Mouse (Mus musculus) natural killer cell, adult 2 months (primary cell): ENCODE data around the gene Efcab5.
"Not testable (repeated sequence)": the region's sequence is repeated elsewhere in the genome, so short reads cannot be mapped to it uniquely, and the experiment has no call there.

Source experiments
- DNase-seq, 2 experiments: peaks; one replicate each; pipeline ENCODE4 v3.0.0; 2022; ENCODE audit warnings: low spot score in 2 of 2

Gene Efcab5

DNA sequence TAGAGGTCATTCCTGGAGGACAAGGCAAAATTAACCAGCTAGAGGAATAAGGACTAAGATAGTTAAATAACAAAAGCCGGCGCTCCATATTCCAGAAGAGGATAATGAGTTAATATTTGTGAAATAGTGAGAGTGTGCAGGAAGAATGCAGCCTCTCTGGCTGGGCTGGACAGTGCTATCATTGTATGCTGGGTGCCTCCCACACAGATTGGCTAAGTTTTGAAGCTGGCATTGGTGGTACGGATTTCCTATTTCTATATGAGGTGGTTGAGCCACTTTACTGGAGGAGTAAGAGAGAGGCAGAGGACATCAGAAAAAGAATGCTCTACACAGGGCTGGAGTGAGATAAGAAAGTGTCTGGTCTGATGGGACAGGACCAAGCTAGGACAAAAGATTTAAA lies 9.0 kb downstream of the Efcab5 start:
- no peak for DNase-seq

DNA sequence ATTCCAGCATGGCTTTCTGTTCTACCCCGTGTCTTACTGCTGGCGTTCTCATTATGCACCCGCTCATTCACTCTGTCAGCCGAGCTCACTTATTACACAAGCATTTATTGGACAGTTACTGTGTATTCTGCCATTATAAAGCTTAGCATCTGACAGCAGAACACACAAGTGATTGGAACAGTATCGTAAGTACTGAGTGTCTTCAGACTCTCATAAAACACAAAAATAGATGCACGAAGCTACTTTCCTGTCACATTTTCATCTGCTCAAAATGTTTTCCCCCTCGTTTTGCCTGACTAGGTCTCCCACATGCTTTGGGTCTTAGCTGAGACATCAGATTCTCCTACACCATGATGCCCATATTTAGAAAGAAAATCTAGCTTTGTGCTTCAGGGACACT lies 14.2 kb downstream of the Efcab5 start:
- DNase-seq = no peak

DNA sequence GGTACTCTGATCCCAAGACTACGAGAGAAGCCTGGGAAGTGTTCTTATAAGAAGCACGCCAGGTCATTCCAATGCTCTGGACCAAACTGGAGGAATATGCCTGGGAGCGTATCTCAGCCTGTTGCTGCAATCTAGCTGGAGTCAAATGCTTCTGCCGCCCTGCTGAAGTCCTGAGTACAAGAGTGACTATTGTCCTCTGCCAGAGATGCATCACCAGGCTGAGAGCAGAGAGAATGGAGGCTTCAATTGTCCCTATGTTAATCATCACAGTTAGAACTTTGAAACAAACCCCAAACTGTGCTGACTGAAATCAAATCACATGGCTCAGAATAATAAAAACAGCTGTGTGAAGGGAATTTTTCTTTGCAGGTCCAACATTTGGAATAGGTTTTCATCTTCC lies 15.0 kb downstream of the Efcab5 start:
- no peak for DNase-seq

DNA sequence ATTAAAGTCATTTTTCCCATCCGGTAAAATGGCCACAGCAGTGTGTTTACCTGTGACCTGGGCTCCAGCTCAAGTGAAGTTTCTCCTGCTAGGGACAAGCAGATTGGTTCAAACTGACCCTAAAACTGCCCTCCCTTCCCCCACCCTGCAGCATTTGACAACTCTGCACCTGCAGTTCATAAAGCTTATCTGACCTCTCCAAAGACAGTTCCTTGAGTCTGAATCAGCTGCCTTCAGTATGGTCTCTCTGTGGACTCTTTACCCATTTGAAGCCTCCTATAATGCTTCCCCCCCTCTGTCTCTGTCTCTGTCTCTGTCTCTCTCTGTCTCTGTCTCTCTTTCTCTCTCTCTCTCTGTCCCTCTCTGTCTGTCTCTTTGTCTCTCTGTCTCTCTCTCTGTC lies 28.0 kb downstream of the Efcab5 start:
- no peak for DNase-seq

DNA sequence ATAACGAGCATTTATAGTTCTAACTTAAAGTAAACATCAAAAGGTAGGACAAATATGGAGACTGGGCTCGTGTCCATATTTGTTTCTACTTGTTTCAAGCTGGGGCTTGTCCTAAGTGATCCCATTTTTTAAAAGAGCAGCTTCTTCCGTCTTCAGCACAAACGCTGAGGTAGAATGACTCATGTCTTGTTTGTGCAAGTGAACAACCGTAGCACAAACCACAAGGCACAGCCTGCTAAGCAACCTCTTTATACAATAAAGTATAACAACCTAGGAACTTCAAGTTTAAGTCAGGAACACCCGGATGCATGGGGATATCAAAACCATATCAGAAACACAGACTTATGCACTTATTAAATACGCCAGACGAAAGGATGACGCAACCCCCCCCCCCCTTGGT lies 28.4 kb downstream of the Efcab5 start:
- DNase-seq = no peak

DNA sequence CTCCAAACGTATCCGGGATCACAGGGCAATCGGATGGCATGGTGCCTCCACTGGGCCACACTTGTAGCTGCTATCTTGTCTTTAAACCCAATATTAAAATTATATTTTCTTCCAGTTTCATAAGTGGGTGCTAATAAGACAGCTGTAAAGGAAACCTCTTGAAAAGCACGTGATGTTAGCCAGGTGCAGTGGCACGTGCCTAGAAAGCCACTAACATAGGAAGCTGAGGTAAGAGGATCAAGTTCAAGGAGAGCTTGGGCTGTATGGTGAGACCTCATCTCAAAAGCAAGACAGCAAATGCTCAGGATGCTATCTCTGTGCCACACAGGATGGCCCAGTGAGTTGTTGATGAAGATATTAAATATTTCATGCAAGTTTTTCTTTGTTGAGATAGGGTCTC lies 34.6 kb downstream of the Efcab5 start:
- no peak for DNase-seq

DNA sequence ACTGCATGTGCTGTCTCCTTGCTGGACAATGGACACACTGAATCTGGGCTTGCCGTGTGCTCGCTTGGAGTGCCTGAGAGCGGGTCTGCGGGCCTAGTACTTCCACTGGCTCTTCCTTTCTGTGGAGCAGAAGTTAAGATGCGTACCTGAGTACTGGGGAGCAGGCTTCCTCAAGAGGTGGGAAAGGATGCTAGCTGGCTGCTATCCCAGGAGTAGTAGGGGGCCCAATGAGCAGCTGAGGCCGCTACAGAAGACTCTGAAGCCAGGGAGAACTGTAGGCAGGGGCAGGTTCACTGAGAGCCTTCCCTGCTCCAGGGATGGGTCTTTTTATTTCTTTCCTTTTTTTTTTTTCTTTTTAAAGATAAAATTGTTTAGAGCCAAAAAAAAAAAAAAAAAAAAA lies 38.0 kb downstream of the Efcab5 start:
- no peak for DNase-seq

DNA sequence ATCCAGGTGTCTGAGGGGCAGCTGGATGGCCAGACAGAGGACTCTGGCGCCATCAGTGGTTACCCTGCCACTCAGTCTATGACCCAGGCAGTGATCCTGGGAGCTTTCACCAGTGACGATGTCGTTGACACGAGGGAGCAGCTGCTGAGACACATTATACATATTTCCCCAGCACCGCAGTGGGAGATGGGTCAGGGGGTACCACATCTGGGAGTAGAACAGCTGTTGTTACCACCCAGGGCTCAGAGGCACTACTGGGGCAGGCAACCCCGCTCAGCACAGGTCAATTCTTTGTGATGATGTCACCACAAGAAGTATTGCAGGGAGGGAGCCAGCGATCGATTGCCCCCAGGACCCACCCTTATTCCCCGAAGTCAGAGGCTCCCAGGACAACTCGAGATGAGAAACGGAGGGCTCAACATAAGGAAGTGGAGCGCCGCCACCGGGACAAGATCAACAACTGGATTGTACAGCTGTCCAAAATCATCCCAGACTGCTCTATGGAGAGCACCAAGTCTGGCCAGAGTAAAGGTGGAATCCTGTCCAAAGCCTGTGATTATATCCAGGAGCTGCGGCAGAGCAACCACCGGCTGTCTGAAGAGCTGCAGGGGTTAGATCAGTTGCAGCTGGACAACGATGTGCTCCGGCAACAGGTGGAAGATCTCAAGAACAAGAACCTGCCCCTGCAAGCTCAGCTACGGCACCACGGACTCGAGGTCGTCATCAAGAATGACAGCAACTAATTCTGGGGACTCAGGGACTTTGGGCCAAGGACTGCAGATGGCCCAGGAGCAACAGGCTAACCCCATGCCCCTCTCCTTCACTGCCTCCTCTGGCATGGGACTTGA lies 38.8 kb downstream of the Efcab5 start:
- not testable (repeated sequence) for DNase-seq

DNA sequence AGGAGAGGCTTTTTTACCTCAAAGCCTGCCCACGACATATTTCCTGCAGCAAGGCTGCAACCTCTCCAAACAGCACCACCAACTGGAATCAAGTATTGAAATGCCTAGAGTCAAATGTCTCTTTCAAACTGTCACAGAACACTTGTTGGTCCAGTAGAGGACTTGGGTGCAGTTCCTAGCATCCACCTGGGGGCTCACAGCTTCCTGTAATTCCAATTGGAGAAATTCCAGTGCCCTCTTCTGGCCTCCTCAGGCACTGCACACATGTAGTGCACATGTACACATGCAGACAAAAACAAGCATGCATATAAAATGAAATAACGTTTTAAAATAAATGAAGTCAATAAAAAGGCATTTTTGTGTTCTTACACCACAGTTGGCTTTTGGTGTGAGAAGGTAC lies 40.0 kb downstream of the Efcab5 start:
- DNase-seq = no peak

DNA sequence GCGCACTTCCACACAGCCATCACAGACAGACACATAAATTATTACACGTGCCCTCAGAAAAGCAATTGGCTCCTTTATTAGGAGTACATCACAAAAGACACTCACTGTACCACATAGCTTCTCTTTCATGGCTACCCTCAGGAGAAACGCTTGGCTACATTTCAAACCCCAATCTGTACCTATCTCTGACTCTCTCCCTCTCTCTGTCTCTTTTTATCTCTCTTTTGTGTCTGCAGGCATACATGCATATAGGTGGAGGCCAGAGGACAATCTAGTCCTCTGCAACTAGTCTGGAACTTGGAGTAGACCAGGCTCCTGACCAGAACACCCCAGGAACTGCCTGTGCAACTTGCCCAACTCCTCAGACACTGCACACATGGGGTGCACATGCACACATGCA lies 41.0 kb downstream of the Efcab5 start:
- no peak for DNase-seq

DNA sequence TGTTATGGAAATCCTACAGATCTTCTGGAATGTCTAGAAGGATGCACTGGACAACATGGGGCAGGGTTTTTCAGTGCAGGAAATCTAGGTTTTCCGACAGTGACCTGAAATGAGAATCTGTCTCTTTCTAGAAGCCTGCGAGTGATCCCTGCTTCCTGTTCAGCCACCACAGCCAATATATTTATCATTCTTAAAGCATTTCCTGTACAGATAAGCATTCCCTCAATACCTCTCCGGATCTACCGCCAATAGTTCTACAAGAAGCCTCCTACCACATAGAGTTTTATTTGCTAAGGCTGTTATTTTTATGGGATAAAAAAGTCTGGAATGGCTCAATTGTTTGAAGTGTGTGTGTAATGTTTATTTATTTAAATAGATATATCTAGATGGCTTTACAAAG lies 43.3 kb downstream of the Efcab5 start:
- no peak for DNase-seq

DNA sequence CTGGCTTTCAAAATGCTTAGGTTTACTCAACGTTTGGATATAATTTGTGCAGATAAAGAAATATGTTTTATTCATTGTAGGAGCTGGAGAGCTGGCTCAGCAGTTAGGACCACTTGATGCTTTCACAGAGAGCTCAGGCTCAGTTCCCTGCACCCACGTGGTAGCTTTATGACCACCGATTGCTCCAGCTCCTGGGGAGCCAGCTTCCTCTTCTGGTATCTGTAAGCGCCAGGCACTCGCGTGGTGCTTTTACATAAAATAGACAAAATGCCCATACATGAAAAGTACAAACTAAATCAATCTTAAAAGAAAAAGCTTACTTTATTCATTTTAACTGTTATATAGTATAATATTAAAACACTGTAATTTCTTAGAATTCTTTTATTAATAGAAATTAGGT lies 46.8 kb downstream of the Efcab5 start:
- DNase-seq = no peak

DNA sequence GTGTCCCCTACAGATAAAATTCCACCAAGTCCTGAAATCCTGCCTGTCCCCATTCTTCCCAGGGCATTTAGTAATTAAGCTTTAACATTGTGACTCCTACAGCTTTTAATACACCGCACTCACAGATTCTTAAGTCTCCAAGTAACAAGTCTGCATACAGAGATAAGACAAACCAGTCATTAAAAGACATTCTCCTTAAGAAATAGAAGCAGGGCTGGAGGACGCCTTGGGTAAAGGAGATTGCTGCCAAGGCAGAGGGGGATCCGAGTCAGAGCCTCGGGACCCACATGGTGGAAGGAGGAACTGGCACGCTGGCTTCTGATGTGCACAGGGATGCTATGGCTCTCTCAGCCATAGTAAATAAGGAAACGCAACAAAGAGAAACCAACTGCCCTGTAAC lies 48.8 kb downstream of the Efcab5 start:
- no peak for DNase-seq

DNA sequence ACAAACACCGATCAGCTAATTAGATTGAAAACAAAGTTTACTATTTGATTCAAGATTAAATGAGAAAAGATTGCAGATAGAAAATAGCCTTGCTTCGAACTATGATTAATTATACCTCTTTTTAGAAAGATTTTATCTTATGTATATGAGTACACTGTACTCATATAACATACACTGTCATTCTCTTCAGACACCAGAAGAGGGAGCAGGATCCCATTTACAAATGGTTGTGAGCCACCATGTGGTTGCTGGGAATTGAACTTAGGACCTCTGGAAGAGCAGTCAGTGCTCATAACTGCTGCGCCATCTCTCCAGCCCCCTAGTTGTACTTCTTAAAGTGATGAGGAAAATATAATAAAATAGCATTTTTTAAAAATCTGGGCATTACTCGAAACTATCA lies 55.3 kb downstream of the Efcab5 start:
- no peak for DNase-seq

DNA sequence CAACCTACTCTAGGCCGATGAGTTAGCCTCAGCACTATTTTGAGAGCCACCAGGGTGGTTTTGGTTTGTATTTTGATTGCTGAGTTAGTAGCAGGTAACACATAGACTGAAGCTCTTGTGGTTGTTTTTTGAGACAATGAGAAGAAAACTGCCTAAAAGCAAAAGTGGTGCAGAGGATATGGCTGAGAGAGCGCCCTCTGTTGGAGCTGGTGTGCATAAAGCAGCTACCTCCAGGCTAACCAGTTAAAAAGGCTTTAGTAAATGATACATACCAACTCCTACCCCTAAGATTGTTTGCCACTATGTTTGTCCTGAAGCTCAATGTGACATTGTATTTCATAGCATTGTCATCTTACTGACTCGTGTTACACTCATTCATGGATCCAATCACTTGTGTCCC lies 56.2 kb downstream of the Efcab5 start:
- DNase-seq = peak; percentile 43 to 48

DNA sequence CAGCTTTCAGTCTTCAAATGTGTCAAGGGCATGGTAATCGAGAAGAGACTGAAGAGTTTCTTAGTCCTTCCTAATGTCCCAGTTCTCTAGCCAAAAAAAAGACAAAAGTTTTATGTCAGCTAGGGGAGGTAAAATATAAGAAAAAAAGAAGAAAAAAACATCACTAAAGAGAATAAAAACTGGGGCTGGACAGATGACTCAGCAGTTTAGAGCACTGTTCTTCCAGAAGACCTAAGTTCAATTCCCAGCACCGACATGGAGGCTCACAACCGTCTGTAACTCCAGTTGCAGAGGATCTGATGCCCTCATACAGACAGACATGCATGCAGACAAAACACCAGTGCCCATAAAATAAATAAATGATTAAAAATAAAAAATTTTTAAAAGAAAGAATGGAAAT lies 60.2 kb downstream of the Efcab5 start:
- DNase-seq = no peak

DNA sequence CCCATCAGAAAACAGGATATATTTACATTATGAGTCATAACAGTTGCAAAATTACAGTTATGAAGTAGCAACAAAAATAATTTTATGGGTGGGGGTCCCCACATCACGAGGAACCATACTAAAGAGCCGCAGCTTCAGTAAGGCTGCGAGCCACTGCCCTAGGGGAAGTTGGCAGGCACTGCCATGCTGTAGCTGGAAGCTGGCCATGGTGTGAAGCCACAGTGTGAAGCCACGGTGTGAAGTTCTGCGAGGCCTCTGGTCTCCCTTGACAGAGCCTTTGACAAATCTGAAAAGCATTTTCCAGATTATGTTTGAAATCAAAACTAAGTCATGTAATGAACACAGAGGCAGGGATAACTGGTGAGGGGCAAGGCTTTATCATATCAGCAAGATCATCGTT lies 77.6 kb downstream of the Efcab5 start:
- peak; percentile 73 to 87 for DNase-seq

DNA sequence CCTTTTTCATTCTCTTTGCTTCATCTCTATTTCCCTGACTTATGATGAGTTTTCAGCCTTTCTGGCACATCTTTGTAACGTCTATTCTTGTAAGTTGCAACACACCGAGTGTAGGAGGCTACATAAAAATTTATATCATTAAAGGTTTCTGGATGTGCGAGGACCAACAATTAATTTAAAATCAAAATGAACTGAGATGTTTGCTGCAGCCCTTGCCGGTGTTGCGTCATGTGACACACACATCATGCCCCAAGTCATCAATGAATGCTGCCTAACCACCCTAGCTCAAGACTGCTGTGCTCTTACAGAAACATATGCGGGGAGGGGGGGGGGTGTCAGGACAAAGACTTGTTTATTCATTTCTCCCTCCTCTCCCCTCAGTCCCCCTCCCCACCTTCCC lies 80.3 kb downstream of the Efcab5 start:
- DNase-seq = no peak

DNA sequence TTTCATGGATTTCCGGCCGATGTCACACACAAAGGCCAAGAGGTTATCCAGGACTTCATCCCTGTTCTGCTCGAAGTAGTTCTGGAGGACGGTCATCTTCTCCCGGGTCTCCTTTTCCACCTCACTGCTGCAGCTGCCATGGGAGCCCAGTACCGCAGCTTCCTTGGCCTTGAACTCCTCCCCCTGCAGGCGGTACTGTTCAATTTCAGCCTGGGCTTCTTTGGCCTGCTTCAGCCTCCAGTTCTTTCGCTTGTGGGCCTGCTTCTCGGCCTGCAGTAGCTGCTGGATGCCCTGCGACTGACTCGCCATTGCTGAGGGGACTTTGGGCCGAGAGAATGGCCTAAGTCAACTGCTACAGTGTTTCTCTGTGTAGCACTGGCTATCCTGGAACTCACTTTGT lies 80.9 kb downstream of the Efcab5 start:
- DNase-seq = not testable (repeated sequence)

DNA sequence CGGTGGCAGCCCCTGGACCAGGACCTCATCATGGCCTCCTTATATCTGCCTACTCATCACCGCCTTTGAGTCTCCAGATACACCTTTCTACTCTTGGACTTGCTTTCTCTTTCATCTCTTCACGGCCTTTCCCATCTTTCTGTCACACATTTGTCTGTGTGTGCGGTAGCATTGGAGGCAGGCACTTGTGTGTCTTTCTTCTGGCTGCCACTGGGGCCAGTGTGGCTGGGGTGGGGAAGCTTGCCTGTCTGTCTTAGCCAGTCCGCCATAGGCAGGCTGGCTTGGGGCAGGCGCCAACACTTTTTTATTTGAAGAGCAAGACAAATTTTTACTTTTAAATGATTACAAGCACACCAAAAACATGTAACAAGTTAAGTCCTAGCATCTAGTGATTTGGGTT lies 81.8 kb downstream of the Efcab5 start:
- no peak for DNase-seq

DNA sequence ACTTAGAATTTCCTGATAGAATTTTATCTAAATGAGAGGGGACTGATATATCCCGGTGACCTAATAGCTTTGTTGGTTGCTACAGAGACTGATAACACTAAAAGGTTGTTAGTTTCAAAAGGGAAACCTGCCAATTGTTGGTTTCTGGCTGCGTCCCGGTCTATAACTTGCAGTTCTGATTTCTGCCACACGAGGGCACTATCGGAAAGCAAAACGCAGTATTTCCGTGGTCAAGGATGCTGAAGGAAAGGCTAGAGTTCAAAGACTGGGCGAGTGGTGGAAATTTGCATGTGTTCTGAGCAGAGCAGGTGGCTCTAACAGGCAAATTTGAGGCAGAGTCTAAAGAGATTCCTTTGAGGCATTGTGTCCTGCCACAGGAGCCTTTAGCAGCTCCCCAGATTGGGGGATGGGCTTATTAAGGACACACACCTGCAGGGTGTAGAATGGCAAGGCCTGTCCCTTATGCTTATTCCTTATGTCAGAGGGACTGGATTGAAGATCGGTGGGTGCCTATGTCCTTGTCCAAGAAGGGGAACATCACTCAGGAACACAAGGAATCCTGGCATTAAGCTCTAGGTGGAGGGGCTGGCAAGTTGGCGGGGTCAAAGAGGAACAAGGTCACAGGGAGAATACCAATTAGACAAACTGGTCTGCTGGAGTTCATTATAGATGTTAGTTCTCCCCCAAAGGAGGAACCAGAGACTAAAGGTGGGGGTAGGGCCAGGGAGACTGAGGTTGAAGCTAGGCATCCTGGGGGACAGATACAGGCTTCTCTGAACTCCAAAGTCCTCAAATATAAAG lies 88.4 kb downstream of the Efcab5 start:
- peak; percentile 76 to 82 for DNase-seq

DNA sequence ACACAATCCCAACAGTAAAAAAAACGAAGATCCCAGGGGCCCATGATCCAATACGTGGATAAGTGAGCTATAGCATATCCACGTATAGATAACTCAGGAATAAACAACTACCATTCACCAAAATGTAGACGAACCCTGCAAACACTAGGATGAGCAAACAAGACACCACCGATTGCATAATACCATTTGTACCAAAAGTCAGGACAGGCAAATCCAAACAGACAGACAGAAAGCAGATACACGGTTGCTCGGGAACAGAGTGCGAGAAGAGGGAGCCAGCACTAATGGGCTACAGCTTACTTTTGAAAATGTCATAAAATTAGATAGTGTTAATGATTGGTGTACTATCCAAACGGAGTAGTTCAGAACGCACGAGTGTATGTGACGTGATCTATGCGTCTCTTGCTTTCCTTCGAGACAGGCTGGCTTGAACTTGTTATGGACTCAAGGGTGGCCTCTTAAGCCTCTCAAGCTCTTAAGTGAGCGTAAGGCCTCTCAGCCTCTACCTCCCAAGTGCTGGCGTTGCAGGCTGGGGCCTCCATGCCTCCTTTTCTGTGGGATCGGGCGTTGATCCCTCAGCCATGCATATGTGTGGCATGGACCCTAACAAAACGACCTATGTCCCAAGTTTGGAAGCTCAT lies 90.3 kb downstream of the Efcab5 start:
- no peak for DNase-seq

DNA sequence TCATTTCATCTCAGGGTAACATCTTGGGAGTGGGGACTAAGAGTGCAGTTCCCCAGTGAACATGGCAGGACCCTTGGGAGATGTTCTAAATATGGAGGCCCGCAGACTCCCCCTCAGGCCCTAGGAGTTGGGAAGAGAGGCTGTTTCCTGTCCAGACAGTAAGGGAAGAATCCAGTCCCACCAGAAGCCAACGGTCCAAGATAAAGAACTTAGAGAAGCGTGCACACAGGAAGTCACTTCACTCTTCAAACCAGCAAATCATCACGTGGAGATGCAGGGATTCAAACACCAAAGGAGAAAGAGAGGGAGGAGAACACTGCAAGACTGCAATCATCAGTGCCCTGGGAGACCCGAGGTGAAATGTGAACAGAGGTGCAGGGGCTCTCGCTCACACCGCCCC lies 91.8 kb downstream of the Efcab5 start:
- DNase-seq = no peak
